Mouse (Mus musculus) embryonic facial prominence, embryonic 14.5 days (tissue): ENCODE results near the gene Vcp. TPM values are rescaled to one million over a fixed set of nuclear protein-coding genes. Genes with fewer than 3 reads are reported as not detected.

Source experiments
- ATAC-seq: fragments of 200-750 bp; cut with Nextera tagmentation; 2 replicates; pipeline ENCODE4 v1.8.0; 2017; ENCODE audit warnings: low read depth, moderate number of reproducible peaks, moderate TSS enrichment
- DNase-seq: peaks from one replicate; pipeline ENCODE4 v3.0.0-alpha.2; 2015; ENCODE audit warnings: low spot score
- H3K27ac ChIP-seq: fragments of 300-500 bp; sonication (generic); replicated peaks from 2 replicates; pipeline ENCODE4 v1.5.1; 2014; ENCODE audit warnings: low read depth, mild to moderate bottlenecking, low read length, moderate library complexity
- H3K27me3 ChIP-seq: fragments of 300-500 bp; sonication (generic); replicated peaks from 2 replicates; pipeline ENCODE4 v1.6.1; 2014; ENCODE audit warnings: low read length; ENCODE audit not compliant: control insufficient read depth, insufficient read depth
- H3K36me3 ChIP-seq: fragments of 300-500 bp; sonication (generic); 2 replicates; pipeline ENCODE4 v1.6.1; 2014; ENCODE audit warnings: low read length, mixed read lengths; ENCODE audit not compliant: control insufficient read depth, insufficient read depth
- H3K4me1 ChIP-seq: fragments of 300-500 bp; sonication (generic); 2 replicates; pipeline ENCODE4 v1.6.1; 2014; ENCODE audit warnings: antibody characterized with exemption, low read length; ENCODE audit not compliant: control insufficient read depth, insufficient read depth
- H3K4me2 ChIP-seq: fragments of 300-500 bp; sonication (generic); 2 replicates; pipeline ENCODE4 v1.6.1; 2014; ENCODE audit warnings: low read depth, mild to moderate bottlenecking, low read length, moderate library complexity, mixed read lengths
- H3K4me3 ChIP-seq: fragments of 300-500 bp; sonication (generic); 2 replicates; pipeline ENCODE4 v1.5.1; 2014; ENCODE audit warnings: low read depth, mild to moderate bottlenecking, low read length
- H3K9ac ChIP-seq: fragments of 300-500 bp; sonication (generic); 2 replicates; pipeline ENCODE4 v1.6.1; 2014; ENCODE audit warnings: low read depth, mild to moderate bottlenecking, low read length, moderate library complexity, mixed read lengths
- H3K9me3 ChIP-seq: fragments of 300-500 bp; sonication (generic); 2 replicates; pipeline ENCODE4 v1.6.1; 2016; ENCODE audit warnings: low read length; ENCODE audit not compliant: control insufficient read depth
- WGBS: fragments of 180-500 bp; shearing (Covaris S2); extraction: QIAGEN DNeasy Blood & Tissue Kit; methylation state at CpG from one replicate; pipeline ENCODE4 v1.1.7; 2014; 5-methylcytosine and 5-hydroxymethylcytosine counted together
- polyA plus RNA-seq: library from polyadenylated mRNA; unstranded; fragments of >200 nt; fragmentation: Nextera tagmentation; extraction: Ambion mirVana; gene quantifications from 2 replicates; pipeline ENCODE4 v1.2.1, GENCODE M21; 2014

Gene Vcp
- polyA plus RNA-seq, 1 experiment from 2014 or later, result 471 TPM

- Histone ChIP-seq H3K4me1 (no peaks in the 10 kb centered on the region), H3K27ac (no peak overlapping the region), H3K9me3 (no peaks in the 10 kb centered on the region), H3K4me3 (no peak overlapping the region), H3K27me3 (peaks cover 5% of the 10 kb centered on the region), H3K9ac (no peak overlapping the region), H3K36me3 (no peaks in the 10 kb centered on the region), H3K4me2 (no peak overlapping the region)
- 80% methylated on average over 7 of the region's 7 CpGs for WGBS
- DNase-seq, result no peak
- no peak for ATAC-seq
Observed at GRCm38 (mm10) chr4:42941396-42941795, 58.9 kb downstream of the Vcp start.

GRCm38 (mm10) chr4:42933630-42934029, 66.7 kb downstream of the Vcp start:
- ATAC-seq, result 0 out of 2 replicates have a peak, but pooled peaks have one; percentile 72
- Histone ChIP-seq H3K9ac (no peak overlapping the region), H3K27ac (no peak overlapping the region), H3K27me3 (peaks cover 11% of the 10 kb centered on the region), H3K4me2 (peak overlapping the region; percentile 43), H3K9me3 (no peaks in the 10 kb centered on the region), H3K4me3 (no peak overlapping the region), H3K4me1 (no peaks in the 10 kb centered on the region), H3K36me3 (no peaks in the 10 kb centered on the region)
- 6% methylated on average over 16 of the region's 22 CpGs for WGBS
- DNase-seq, result peak; percentile 56

GRCm38 (mm10) chr4:42932229-42932969, 67.9 kb downstream of the Vcp start:
- no peak for ATAC-seq
- no peak for DNase-seq
- Histone ChIP-seq H3K4me1 (no peaks in the 10 kb centered on the region), H3K4me3 (no peak overlapping the region), H3K9me3 (no peaks in the 10 kb centered on the region), H3K27me3 (peaks cover 11% of the 10 kb centered on the region; the same call in 1 of the 2 replicates), H3K36me3 (no peaks in the 10 kb centered on the region), H3K27ac (no peak overlapping the region), H3K9ac (no peak overlapping the region), H3K4me2 (no peak overlapping the region)
- WGBS, result 65% methylated on average over 8 of the region's 8 CpGs

Other genes starting within 250 kb of the Vcp start
- not detected in 2 replicates for gene Ccl19, start 243.9 kb downstream of the Vcp start, polyA plus RNA-seq
- 75.0 and 101 TPM in 2 replicates for gene Ccl21a, start 226.5 kb downstream of the Vcp start, polyA plus RNA-seq
- gene Fam205a1, start 146.6 kb downstream of the Vcp start, polyA plus RNA-seq, result 0.05 TPM in 1 of 2 replicates, not detected in the other
- gene Gm12394, start 143.7 kb downstream of the Vcp start, polyA plus RNA-seq, result 0.15 TPM in 1 of 2 replicates, not detected in the other
- 0.28 and 1.4 TPM in 2 replicates for gene Fam205c, start 126.3 kb downstream of the Vcp start, polyA plus RNA-seq
- 4.9 and 5.7 TPM in 2 replicates for gene Phf24, start 83.8 kb downstream of the Vcp start, polyA plus RNA-seq
- gene Dnajb5, start 50.7 kb downstream of the Vcp start, polyA plus RNA-seq, result 11.9 and 15.4 TPM in 2 replicates
- gene 1700022I11Rik, start 30.9 kb downstream of the Vcp start, polyA plus RNA-seq, result 0.28 and 0.75 TPM in 2 replicates
- 14.8 and 16.6 TPM in 2 replicates for gene Fancg, start 10.0 kb upstream of the Vcp start, polyA plus RNA-seq
- 16.6 and 18.8 TPM in 2 replicates for gene Pigo, start 25.3 kb upstream of the Vcp start, polyA plus RNA-seq
- 285 and 305 TPM in 2 replicates for gene Stoml2, start 31.2 kb upstream of the Vcp start, polyA plus RNA-seq
- 9.5 TPM in 2 replicates for gene Fam214b, start 45.7 kb upstream of the Vcp start, polyA plus RNA-seq
- 5.5 TPM in 2 replicates for gene Unc13b, start 58.4 kb upstream of the Vcp start, polyA plus RNA-seq